Mouse (Mus musculus): ENCODE data around the gene Dnajc12.
"Not testable (repeated sequence)": the region's sequence is repeated elsewhere in the genome, so short reads cannot be mapped to it uniquely, and the experiment has no call there.

Dnajc12 gene

DNA sequence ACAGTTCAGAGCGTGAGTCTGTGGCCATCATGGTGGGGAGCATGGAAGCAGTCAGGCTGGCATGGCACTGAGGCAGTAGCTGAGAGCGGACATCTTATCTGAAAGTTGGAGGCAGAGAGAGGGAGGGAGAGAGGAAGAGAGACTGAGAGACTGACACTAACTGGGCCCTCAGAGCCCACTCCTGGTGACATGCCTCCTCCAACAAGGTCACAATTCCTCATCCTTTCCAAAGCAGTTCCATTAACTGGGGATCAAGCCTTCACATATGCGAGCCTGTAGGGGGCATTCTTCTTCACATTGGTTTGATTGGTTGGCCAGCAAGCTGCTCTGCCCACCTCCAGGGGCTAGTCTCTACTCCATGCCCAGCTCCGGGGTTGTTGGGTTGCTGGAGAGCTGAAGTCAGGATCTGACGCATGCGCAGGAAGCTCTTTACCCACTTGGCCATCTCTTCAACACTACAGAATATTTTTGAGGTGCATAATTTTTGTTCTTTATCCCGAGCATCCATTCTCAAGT is 49.0 kb downstream of the Dnajc12 start:
- no peak for DNase-seq (ENCODE audit: low spot score)

DNA sequence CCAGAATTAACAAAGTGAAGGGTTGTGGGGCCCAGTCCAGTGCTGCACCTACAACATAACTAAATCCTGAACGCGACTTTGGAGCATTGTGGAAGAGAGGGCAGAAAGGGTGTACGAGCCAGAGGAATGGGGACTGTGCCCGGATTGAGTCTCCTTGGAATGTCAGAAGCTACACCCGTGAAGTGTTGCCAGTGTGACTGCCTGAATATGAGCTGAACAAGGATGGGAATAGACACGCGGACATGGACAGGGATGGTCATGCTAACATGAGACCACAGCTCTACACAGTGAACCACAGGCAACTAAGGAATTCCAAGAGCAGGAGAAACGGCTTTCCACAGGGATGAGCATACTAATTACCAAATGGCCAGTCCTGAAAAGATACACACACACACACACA is 49.9 kb downstream of the Dnajc12 start:
- no peak for DNase-seq (ENCODE audit: low spot score)

DNA sequence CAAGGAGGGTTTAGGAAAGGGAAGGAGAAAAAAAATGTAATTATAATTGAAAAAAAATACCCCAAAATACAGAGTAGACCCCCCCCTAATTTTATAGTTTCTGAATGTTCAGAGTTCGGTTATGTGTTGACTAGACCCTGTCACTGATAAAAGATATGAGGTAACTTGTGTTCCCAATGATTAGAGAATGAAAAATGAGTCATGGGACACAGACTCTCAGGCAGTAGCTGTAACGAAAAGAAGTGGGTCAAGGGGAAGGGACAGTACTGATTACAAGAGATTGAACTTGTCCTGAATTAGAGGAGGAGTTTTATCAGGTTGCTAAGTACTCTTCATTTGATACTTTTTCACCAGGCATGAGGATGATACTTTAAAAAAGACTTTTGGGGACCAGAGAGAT is 50.6 kb downstream of the Dnajc12 start:
- no peak for DNase-seq (ENCODE audit: low spot score)

DNA sequence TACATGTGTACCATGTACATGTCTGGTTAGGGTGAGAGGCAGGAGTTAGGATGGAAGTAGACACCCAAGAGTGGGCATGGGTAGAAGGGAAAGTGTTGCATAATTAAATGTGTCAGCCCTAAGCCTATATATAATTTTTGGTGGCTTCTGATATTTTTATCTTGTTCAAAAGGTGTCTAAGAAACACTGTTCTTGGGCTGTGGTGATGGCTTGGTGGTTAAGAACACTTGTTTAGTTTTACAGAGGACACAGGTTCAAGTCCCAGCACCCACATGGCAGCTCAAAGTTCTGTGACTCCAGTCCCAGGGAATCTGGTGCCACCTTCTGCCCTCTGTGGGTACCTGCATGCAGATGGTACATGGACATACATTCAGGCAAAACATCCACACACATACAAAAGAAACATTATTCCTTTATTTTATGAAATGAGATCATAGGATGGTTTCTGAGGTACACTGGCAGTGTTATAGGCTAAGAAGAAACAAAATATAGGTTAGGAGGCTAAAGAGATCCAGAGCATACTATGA is 56.6 kb downstream of the Dnajc12 start:
- no peak for DNase-seq (ENCODE audit: low spot score)

DNA sequence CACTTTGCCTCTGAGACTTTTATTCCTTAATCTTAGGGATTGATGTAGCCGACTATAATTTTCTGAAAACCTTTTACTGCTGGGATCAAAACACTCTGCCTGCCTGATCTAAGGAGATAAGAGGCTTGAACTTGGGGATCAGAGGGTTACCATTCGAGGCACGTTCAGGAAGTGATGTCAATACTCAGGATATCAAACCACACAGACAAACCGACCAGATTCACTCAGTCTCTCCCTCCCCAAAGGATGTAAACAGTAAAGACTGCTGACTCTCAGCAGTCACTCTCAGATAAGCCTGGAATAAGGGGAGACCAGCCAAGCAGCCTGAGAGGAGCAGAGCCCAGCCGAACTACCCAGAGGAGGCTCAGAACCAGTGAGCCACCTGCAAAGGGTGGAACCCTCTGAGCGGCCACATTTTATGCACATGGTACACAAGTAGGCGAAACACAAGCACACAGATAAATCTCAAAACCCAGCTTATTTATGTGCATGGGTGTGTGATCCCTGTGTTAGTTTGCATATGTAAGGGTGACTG is 57.5 kb downstream of the Dnajc12 start:
- DNase-seq (ENCODE audit: low spot score), result no peak

DNA sequence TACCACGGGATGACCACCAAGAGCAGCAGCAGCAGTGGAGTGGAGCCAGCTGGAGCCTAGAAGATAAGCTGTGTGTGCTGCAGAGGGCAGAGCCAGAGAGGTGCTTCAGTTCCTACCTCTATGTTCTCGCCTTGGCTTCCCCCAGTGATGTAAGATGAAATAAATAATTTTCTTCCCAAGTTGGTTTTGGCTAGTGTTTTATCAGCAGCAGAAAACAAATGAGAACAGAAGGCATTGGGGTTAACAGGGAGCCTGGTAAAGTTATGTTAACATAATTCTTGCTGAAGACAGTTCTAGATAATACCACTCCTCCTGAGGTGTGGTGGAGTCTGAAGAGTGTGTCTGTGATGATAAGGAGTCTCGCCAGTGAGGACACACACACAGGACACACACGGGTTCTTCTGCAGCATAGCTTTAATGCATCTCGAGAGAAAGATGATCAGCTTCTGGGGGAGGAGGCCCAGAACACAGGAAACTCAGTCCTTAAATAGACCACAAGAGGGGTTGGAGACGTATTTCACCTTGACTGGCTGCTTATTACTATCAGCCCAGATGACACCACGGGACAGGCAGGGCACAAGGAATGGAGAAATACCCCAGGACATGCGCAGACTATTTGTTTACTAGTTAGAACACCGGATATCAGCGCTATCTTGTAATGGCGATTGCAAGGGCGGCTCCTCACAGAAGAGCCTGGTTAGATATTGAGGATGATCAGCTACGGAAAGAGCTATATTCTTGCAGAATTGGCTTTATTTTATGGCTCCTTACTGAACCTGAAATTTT is 62.6 kb downstream of the Dnajc12 start:
- not testable (repeated sequence) for DNase-seq (ENCODE audit: low spot score)

DNA sequence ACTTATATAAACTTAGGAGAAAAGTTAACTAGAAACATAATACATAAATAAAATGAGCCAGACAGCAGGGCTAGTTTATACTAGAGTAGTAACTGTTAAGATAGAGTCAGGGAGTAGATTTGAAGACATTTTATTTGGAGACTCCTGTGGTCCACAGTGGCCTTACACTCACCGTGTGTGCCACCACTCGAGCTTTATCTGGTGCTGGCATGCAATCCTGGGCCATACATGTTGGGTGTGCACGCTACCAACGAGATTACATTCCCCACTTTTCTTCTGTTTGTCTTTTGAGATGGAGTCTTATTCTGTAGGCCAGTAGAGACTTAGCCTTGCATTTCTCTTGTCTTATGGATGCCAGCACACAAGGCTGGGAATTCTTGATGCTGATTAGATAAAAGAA is 71.7 kb downstream of the Dnajc12 start:
- DNase-seq (ENCODE audit: low spot score), result no peak

DNA sequence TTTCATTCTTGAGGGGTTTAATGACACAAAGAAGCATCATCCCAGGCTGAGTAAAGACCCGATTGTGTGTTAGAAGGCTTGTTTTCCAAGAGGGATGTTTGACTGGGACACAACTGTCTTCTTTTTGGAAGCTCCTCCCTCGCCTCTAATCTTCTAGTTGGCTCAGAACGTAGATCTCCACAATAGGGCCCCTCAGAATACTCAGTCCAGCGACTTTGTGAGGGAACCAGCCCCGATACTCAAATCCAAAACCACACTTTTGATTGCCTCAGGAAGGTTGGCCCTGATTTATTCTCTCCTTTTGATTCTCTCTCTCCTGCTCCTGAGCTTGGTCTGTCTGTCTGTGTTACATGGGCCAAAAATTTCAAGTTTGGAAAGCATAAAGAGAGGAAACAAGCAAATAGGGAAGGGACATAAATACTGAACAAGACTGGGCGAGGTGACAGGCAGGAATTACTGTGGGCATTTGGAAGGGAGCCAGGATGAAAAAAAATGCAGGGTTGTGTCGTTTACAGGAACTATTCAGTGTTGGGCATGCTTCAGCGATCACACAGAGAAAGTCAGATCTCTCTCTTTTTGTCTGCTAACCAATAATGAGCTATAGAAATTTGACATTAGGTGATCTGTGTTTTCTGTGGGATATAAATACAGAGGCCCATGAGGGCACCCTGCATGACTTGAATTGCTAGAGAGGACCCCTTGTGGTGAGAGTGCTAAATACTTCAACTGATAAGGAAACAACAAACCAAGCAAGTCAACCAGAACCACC is 73.1 kb downstream of the Dnajc12 start:
- DNase-seq (ENCODE audit: low spot score), result no peak

DNA sequence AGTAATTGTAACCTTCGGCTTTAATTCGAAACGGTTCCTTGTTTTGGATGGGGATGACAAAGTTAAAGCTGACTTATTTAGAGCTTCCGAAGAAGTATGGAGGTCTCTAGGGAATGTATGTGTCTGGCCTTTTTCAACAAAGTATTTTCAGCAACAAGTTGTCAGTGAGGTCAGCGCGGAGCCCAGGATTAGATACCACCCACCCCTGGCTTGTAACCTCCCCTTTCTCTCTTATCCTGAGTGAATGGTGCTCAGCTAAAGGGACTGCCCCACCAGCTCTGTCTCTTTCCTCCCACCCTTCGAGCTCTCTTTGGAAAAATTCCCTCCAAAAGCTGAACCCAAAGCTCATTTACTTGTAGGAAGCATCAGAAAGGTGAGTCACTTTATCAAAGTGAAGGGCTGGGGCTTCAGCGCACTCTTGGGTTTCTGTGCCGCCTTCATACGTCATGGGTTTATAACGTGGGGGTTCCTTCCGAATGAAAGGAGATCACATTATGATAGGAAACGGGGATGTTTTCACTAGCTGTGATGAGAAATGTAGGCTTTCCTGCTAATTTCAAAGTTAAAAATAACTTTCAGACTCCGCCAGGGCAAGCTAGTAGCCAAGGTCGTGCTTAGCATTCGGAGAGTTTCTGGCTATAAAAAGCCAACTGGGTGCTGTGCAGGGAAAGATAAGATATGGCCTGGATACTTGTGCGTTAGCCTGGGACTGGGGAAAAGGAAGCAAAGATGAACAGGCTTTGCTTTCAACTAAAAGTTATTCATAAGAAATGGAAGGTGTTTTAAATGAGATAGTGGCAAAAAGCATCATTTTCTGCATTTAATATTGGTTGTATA is 75.3 kb downstream of the Dnajc12 start:
- DNase-seq (ENCODE audit: low spot score), result no peak
